Mouse (Mus musculus): Measurements from ENCODE around the gene Hist1h3e.
"Not testable (repeated sequence)": the region's sequence is repeated elsewhere in the genome, so short reads cannot be mapped to it uniquely, and the experiment has no call there.

Gene Hist1h3e

GRCm38 (mm10) chr13:23561883-23562659, at the start of gene Hist1h3e:
Gene Hist1h3e (minus strand): TSS chr13:23562369.
- in situ Hi-C loops (cut with MboI): not testable (repeated sequence)

- in situ Hi-C loops (cut with MboI): loop anchor here (10.0 kb wide), 1 partner anchor 1567 kb away; the partner anchor contains the start of genes Hist1h2ag, Hist1h2bj and Hist1h4i
Measured at GRCm38 (mm10) chr13:23611638-23612037, 49.5 kb upstream of the Hist1h3e start.

- in situ Hi-C loops (cut with MboI): loop anchor here (10.0 kb wide), 1 partner anchor 1566 kb away; the partner anchor contains the start of genes Hist1h2ag, Hist1h2bj and Hist1h4i
Measured at GRCm38 (mm10) chr13:23610393-23610792, 48.2 kb upstream of the Hist1h3e start.

GRCm38 (mm10) chr13:23609844-23610243, 47.7 kb upstream of the Hist1h3e start:
- in situ Hi-C loops (cut with MboI): loop anchor here (10.0 kb wide), 1 partner anchor 1565 kb away; the partner anchor contains the start of genes Hist1h2ag, Hist1h2bj and Hist1h4i

- in situ Hi-C loops (cut with MboI): no loop called here
Measured at GRCm38 (mm10) chr13:23609209-23609608, 47.0 kb upstream of the Hist1h3e start.

- in situ Hi-C loops (cut with MboI): no loop called here
Measured at GRCm38 (mm10) chr13:23605052-23605451, 42.9 kb upstream of the Hist1h3e start.

- in situ Hi-C loops (cut with MboI): no loop called here
Measured at GRCm38 (mm10) chr13:23604452-23604851, 42.3 kb upstream of the Hist1h3e start.

- in situ Hi-C loops (cut with MboI): no loop called here
Measured at GRCm38 (mm10) chr13:23603182-23603699, 41.1 kb upstream of the Hist1h3e start.

DNA sequence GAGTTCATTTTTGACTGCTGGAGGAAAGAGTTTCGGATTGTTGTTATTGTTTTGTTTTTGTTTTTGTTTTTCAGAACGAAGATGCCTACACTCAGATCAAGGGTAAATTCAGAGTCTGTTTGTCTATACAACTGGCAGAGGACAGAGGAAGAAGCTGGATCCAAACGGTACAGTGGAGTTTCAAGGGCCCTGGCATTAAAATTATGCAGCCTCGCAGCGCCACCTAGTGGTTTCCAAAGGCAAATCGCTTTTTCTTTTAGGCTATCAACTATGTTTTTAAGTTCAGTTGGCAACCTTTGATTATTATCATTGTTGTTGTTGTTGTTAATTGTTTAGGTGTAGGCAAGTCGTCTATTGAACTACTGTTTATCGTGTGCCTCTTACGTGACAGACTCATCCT, 35.8 kb upstream of the Hist1h3e start:
- in situ Hi-C loops (cut with MboI): loop anchor here (5.0 to 25.0 kb wide), 2 partner anchors 89 to 166 kb away; partner anchors contain the start of genes Hist1h1t, Hist1h2ac, Hist1h2bc and Hist1h4c

DNA sequence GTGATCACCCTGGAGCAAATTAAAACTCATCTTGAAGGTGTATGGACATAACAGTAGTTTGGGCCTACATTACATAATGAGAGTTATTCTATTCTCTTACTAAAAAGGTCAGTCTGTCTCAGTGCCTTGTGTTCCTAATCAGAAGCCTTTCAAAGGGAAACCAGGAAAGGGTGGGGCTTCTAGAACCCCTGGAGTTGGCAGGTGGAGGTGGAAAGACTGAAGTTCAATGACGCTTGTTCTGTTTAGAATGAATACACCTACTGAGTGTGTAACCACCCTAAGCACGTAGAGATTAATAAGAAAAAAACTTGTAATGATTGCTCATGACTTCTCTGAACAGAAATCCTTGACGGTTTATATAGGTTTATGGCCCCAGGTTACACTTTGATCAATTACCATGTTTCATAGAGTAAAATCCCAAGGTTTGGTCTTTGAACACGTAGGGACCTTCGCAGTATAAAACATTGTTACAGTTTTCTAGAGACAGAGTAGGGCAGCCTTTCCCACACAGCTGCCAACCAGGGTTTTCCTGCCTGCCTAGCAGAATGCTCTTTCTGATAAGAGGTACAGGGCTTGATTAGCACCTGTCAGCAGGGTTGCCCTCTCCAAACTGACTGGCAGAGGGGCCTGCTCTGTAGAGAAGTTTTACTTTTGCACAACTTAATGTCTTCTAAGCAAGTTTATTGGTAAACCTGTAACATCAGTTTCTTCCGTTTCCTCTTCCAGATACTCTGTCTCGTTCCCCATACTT, 33.6 kb upstream of the Hist1h3e start:
- in situ Hi-C loops (cut with MboI): loop anchor here (5.0 to 25.0 kb wide), 2 partner anchors 92 to 163 kb away; partner anchors contain the start of genes Hist1h1t, Hist1h2ac, Hist1h2bc and Hist1h4c

- in situ Hi-C loops (cut with MboI): loop anchor here (5.0 to 25.0 kb wide), 2 partner anchors 92 to 163 kb away; partner anchors contain the start of genes Hist1h1t, Hist1h2ac, Hist1h2bc and Hist1h4c
Measured at GRCm38 (mm10) chr13:23595185-23595584, 33.0 kb upstream of the Hist1h3e start.

DNA sequence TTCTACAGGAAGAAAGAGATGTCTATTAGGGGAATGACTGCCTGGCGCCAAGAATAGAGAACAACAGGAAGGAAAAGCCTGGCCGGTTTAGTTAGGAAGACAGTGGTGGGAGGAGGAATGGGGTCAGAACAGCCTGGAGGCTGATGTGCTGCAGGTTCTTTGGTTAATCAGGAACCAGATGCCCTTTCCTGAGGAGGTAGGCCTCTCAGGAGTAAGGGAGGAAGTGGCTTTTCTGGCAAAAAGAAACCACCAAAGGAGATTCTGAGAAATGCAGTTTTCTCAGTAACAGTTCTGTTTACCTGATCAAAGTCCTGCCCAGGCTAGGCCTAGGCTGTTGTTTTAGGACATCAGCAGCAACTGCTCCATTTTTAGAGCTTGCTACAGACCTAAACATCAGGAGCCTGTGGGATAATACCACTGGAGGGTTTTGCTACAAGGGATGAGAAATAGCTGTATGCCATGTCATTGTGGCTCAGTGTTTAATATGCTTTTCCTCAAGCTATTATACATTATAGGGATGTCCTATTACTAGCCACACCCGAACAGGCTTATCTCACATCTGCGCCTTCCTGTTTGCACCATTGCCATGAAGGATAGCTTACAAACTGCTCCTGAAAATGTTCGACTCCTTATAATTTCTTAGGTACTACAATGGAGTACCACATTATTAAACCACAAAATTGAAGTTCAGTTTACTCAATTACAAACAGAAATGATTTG, 31.0 kb upstream of the Hist1h3e start:
- in situ Hi-C loops (cut with MboI): loop anchor here (25.0 kb wide), 1 partner anchor 94 kb away; the partner anchor contains the start of genes Hist1h1t, Hist1h2ac, Hist1h2bc and Hist1h4c

GRCm38 (mm10) chr13:23592614-23593013, 30.4 kb upstream of the Hist1h3e start:
- in situ Hi-C loops (cut with MboI): loop anchor here (25.0 kb wide), 1 partner anchor 95 kb away; the partner anchor contains the start of genes Hist1h1t, Hist1h2ac, Hist1h2bc and Hist1h4c

DNA sequence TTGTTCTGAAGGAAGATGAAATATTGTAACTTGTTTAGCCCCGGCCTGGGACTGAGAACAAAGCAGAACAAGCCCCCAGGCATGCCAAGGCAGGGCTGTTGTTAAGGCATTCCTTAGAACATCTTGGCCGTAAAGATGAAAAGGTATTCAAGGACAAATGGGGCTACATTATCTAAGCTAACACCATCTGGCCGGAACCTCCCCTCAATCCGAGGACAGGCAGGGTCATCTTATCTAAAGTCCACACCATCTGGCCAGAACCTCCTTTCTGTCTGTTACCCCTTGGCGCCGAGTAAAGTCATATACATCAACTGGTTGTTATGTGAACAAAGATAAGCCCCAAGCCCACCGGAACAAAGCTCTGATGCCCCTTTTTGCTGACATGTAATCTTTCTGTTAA, 29.7 kb upstream of the Hist1h3e start:
- in situ Hi-C loops (cut with MboI): loop anchor here (25.0 kb wide), 1 partner anchor 95 kb away; the partner anchor contains the start of genes Hist1h1t, Hist1h2ac, Hist1h2bc and Hist1h4c

DNA sequence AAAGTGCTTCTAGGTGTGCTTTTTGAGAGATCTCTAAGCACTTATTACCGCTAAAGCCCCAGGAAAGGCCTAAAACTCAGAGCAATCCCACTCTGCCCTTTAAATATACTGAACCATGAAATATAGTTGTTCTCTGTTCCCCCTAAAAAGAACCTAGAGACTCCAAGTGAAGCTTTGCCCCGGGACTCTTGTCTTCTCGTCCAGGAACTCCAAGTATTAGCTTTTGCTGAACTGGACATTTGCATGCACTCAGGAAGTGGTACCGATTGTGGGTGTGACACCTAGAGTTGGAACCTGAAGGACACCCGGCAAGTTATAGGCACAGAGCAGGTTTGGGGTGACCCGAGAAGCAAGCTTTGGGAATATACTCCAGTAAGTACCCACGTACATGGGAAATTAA, 29.0 kb upstream of the Hist1h3e start:
- in situ Hi-C loops (cut with MboI): loop anchor here (25.0 kb wide), 1 partner anchor 96 kb away; the partner anchor contains the start of genes Hist1h1t, Hist1h2ac, Hist1h2bc and Hist1h4c

DNA sequence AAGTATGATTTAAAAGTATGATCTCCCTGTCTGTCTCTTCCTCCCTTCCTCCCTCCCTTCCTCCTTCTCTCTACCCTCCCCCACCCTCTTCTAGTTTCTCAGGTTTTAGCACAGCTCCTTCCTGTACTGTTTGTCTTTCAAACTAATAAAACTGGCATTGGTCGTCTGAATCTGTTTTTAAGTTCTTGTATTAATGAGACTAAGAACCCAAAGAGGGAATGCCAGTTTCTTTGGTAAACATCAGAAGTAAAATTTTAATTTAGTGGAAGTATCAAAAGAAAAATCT, 24.7 kb upstream of the Hist1h3e start:
- in situ Hi-C loops (cut with MboI): loop anchor here (10.0 to 25.0 kb wide), 2 partner anchors 100 to 1552 kb away; partner anchors contain the start of genes Hist1h1t, Hist1h2ac, Hist1h2ah and Hist1h2bc

GRCm38 (mm10) chr13:23586099-23586939, 24.1 kb upstream of the Hist1h3e start:
- in situ Hi-C loops (cut with MboI): loop anchor here (10.0 to 25.0 kb wide), 2 partner anchors 101 to 1552 kb away; partner anchors contain the start of genes Hist1h1t, Hist1h2ac, Hist1h2ah and Hist1h2bc

GRCm38 (mm10) chr13:23585442-23586098, 23.4 kb upstream of the Hist1h3e start:
- in situ Hi-C loops (cut with MboI): loop anchor here (10.0 to 25.0 kb wide), 2 partner anchors 102 to 1551 kb away; partner anchors contain the start of genes Hist1h1t, Hist1h2ac, Hist1h2ah and Hist1h2bc

- in situ Hi-C loops (cut with MboI): loop anchor here (10.0 to 25.0 kb wide), 2 partner anchors 102 to 1550 kb away; partner anchors contain the start of genes Hist1h1t, Hist1h2ac, Hist1h2ah and Hist1h2bc
Measured at GRCm38 (mm10) chr13:23585029-23585441, 22.9 kb upstream of the Hist1h3e start.
